Mouse (Mus musculus): Measurements from ENCODE around the gene Crmp1.
A peak's percentile ranks its signal among the peaks of the same experiment; 100 is the strongest.

Crmp1 gene

GRCm38 (mm10) chr5:37241651-37242151 is at the start of gene Crmp1:
Crmp1 (plus strand) TSS chr5:37241940.
- no peak for DNase-seq (ENCODE audit: low read depth, low spot score)

DNA sequence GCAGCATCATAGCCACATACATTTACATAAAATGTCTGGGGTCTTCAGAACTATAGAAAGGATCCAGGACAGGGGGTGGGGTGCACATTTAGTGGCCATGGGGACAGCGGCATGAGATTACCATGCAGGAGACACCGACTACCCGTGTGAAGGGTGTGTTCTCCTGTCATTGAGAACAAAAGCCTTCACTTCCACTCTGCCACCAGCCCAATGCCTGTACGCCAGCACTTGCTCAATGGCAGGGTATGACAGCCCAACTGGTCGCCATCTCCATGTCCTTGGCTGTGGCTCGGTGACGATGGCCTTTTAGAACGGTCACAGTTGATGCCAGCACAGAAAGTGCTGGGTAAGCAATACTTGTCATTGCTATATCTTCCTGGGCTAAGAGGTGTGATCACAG is 45.5 kb upstream of the Crmp1 start:
- no peak for DNase-seq (ENCODE audit: low read depth, low spot score)

- peak; percentile 17 for DNase-seq (ENCODE audit: low read depth, low spot score)
These were observed 45.0 kb upstream of the Crmp1 start for GRCm38 (mm10) chr5:37196666-37197250.

GRCm38 (mm10) chr5:37197423-37197822 is 44.3 kb upstream of the Crmp1 start:
- peak; percentile 10 for DNase-seq (ENCODE audit: low read depth, low spot score)

DNA sequence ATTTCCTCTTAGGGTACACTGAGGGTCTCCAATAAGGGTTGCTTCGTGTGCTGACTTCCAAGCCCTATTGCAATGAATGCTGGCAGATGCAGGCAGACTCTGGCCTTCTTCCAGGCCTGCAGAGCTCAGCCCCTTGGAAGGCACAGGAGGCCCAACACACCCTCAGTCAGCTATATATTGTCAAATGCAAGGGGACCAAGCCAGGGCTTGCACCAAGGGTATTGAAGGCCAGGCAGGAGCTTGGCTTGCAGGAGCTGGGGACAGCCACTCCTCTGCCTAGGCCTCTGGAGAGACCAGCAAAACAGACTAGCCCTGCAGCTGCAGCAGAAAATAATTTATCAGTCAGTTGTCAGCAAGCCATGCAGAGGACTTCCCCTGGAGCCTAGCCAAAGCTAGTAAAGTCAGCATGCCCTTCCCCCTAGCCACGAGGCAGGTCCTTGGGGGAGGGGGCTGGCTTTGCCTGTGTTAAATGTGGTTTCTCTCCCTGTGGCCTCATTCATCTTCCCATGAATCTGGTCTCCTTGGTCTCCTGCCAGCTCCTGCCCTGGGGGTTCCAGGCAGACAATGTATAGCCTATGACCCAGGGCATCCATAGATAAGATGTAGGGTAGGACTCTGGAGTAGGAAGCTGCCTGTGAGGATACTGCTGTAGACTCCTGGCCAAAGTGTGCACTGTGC is 43.6 kb upstream of the Crmp1 start:
- DNase-seq (ENCODE audit: low read depth, low spot score): peak; percentile 55

- peak; percentile 12 for DNase-seq (ENCODE audit: low read depth, low spot score)
These were observed 39.5 kb upstream of the Crmp1 start for GRCm38 (mm10) chr5:37202285-37202684.

GRCm38 (mm10) chr5:37204886-37205285 is 36.9 kb upstream of the Crmp1 start:
- DNase-seq (ENCODE audit: low read depth, low spot score): no peak

DNA sequence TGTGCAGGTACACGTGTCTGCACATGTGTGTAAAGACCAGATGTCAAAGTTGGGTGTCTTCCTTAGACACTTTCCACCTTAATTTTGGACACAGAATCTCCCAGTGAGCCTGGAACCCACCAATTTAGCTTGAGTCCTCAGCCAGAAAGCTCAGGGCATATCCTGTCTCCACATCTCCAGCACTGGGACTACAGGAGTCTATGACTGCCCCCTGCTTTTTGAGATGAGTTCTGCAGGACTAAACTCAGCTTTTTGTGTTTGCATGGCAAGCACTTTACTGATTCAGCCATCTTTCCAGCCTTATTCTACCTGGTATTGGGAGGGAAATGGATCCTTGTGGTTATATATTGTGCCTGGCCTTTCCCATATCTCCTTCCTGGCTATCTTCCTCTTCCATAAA is 36.3 kb upstream of the Crmp1 start:
- DNase-seq (ENCODE audit: low read depth, low spot score): peak; percentile 19

DNA sequence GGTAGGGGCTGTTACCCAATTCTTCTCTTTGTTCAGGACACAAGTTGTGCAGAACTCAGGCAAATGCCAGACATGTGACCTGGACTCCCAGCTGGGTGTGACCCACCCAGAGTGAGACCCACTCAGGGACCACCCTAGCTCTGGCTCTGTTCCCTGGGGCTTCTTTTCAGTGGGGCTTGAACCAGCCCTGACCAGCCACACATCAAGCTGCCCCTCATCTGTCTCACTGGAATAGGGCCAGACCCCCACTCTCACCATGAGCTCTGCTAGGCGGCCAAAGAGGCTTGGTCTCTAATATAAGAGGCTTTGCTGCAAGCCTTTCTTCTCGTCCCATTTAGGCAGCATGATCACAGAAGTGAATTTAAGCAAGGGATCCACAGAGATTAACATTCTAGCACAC is 35.4 kb upstream of the Crmp1 start:
- DNase-seq (ENCODE audit: low read depth, low spot score): no peak

DNA sequence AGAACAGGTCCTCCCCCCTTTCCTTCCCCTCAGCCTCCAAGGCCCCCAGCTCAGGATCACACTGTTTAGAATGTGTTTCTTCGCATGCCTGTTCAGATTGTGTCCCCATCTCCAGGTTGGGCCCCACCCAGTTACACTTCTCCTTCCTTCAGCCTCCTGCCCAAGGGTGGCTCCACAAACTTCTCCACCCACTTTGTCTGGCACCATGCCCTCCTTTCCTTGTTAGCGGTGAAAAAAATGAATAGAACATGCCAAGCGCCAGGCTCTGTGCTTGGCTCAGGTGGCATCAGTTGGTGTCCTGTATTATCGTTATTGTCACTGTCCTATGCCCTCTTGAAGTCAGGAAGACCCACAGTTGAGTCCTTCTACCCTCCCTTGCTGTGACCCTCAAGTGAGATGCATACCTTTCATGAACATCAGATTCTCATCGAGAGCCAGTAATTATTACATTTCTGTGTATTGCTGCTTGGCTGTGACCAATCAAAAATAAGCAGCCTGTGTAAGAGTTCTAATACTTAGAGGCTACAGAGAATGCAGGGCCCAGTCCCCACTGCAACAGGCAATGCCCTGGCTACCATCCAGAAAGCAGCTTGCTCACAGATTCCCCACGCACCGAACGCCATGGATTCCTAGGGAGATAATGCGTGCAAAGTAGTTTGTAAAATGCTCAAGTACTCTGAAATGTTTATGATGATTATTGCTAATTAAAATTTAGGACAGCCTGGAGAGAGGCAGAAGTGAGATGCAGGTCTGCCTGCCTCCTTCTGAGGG is 28.6 kb upstream of the Crmp1 start:
- no peak for DNase-seq (ENCODE audit: low read depth, low spot score)

DNA sequence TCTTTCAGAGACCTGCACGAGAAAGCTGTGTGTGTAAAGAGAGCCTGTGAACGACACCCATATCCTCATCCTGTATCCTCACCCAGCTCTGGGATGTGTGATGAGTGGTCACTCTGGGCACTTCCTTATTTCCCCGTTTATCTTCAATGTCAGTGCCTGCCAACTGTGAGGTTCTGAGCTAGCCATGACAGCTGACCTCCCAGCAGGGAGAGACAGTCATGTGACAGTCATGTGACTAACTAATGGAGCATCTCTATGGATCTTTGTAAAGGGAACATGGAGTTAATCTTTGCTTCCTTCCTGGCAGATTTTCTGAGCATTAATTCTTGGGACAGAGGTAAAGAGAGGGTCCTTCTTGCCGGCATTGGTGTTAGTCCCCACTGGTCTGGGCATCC is 28.0 kb upstream of the Crmp1 start:
- no peak for DNase-seq (ENCODE audit: low read depth, low spot score)

- no peak for DNase-seq (ENCODE audit: low read depth, low spot score)
These were observed 27.1 kb upstream of the Crmp1 start for GRCm38 (mm10) chr5:37214614-37215013.

- no peak for DNase-seq (ENCODE audit: low read depth, low spot score)
These were observed 26.5 kb upstream of the Crmp1 start for GRCm38 (mm10) chr5:37215276-37215675.

DNA sequence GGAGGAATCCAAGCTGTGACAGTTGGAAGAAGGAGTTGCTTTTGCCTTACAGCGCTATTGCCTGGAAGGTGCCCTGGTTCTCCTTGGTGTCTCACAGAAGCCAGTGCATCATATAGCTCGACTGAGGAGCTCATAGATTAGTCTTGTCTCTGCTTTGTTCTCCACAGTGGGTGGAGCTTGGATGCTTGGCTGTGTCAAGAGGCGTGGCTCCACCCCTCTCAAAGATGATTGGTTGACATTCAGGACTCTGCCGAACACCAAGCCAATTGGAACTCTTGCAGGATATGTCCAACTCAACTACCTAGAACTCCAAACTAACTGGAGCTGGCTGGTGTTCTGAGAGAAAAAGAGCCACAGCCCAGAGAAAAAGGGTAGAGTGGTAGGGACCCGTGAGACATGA is 22.1 kb upstream of the Crmp1 start:
- no peak for DNase-seq (ENCODE audit: low read depth, low spot score)

DNA sequence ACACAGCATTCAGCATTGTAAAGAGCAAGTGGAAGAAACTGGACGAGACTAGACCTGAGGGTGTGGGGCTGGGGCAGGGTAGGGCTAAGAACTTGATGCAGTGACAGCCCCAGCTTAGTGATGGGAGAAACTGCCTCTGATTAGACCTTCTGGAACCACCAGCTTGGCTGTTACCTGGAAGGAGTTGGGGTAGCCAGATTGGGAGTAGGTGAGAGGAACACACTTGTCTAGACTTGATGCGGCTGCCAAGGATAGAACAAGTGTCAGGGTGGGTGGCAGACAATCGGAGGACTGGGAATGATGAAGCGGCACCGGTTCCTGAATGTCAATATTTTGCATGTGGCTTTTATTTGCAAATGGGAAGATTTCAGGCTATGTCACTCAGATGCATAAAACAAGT is 21.2 kb upstream of the Crmp1 start:
- DNase-seq (ENCODE audit: low read depth, low spot score): no peak

GRCm38 (mm10) chr5:37221563-37221962 is 20.2 kb upstream of the Crmp1 start:
- no peak for DNase-seq (ENCODE audit: low read depth, low spot score)

DNA sequence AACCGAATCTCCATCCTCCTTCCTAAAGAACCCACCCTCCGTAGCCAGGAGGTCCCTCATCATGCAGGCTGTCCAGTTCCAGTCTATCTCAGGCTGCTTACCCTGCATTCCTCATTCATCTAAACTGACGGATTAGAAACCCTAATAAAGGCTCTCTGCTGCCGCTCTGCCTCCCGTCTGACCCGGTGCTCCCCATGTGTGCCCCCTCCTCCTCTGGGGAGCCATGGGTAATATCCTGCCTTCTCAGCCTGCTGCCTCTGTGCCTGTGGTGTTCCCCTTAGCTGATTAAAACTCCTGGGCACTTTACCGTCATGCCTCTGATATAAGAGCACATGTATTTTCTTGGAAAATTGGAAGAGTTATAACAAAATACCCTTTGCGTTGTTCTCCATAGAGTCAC is 19.4 kb upstream of the Crmp1 start:
- DNase-seq (ENCODE audit: low read depth, low spot score): no peak

DNA sequence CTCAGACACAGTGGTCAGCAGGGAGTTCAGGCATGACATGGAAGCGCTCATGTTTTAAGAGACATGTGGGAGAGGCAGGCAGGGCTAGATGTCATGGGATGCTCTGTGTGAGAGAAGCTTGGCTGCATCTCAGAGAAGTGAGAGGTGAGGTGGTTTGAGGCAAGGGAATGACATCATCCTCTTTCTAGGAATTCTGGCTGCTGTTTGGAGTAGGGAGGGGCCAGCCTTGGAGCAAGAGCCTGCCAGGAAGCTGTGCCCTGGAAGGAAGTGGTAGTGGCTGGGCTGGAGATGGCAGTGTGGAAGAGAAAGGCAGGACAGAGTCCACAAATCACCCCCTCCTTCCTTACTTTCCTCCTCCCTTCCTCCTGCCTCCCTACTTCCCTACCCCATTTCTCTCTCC is 16.0 kb upstream of the Crmp1 start:
- peak; percentile 68 for DNase-seq (ENCODE audit: low read depth, low spot score)

DNA sequence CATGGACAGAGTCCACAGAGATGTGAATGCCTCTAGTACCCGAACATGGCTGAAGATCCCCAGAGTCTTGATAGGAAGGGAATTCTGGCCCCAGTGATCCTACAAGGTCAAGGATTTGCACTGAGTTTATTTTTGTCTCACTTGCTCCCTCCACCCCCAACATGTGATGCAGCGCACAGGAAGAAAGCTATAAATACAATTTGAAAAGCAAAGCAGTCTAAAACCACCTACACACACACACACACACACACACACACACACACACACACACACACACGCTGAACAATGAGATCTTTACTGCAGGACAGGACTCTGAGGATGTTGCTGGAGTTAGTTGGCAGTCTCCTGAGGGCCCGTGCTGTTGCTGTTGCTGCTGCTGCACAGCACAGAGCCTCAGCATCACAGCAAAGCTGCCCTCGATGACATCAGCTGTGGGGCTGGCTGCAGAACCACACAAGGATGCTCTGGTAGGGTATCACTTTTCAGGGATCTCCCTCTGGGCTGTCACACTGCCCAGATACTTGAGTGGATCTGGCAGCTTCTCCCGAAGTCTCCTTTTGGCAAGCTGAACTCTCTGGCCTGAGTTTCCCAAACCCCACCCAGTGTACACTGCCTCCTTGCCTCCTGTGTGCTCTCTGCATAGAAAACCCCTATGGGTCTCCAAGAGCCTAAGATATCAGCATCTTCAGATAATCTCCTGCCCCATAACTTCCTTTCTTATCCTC is 13.6 kb upstream of the Crmp1 start:
- DNase-seq (ENCODE audit: low read depth, low spot score): peak; percentile 32

DNA sequence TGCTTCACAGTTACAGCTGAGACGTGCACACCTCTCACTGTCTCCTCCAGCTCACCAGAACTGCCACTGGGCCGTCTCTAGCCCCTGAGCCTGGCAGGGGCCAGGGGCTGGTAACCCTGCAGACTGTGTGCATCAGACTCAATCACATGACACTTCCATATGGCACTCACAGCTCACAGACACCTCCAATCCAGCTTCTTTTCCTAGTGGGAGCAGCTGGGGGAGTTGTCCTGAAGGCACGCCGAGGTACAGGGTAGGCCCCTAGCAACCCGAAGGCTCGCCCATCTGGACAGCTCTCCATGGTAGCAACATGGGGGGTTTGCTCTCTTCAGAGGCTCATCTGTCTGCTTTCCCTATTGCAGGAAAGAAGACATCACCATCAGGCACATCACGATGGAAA is 12.8 kb upstream of the Crmp1 start:
- DNase-seq (ENCODE audit: low read depth, low spot score): no peak

GRCm38 (mm10) chr5:37233010-37233557 is 8.7 kb upstream of the Crmp1 start:
- no peak for DNase-seq (ENCODE audit: low read depth, low spot score)

DNA sequence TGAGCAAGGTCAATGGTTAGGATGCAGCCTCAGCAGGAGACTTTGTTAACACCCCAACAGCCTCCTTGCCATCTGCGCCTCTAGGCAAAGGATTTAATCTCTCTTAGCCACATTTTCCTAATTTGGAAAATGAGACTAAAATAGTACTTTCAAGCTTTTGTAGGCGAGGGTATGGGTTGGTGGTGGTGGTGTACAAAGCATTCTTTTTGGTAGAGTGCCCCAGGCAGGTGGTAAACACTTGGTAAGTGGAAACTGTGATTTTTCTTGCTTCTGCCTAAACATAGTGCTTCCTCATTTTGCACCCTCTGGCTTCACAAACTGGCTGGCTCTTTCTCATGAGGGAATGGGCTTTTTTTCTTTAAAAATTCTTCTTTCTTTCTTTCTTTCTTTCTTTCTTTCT is 3.1 kb upstream of the Crmp1 start:
- DNase-seq (ENCODE audit: low read depth, low spot score): no peak

Data from 3T3-L1 (cell line).